Mouse (Mus musculus) telencephalon, adult 2 months (tissue): Measurements from ENCODE around the gene Ghrhr.
A peak's percentile ranks its signal among the peaks of the same experiment; 100 is the strongest.

Experiments
- DNase-seq: peaks from one replicate; pipeline ENCODE4 v3.0.0-alpha.2; 2011; ENCODE audit warnings: low read depth, low spot score

Gene Ghrhr

GRCm38 (mm10) chr6:55396176-55396575 is 20.1 kb downstream of the Ghrhr start:
- DNase-seq: peak; percentile 79

GRCm38 (mm10) chr6:55396622-55397041 is 20.5 kb downstream of the Ghrhr start:
- DNase-seq: peak; percentile 83

GRCm38 (mm10) chr6:55398869-55399628 is 23.0 kb downstream of the Ghrhr start:
- peak; percentile 82 for DNase-seq

GRCm38 (mm10) chr6:55399910-55400309 is 23.8 kb downstream of the Ghrhr start:
- DNase-seq: peak; percentile 75

- no peak for DNase-seq
These were observed 26.1 kb downstream of the Ghrhr start for GRCm38 (mm10) chr6:55402041-55402776.

GRCm38 (mm10) chr6:55403411-55404309 is 27.6 kb downstream of the Ghrhr start:
- DNase-seq: no peak

- DNase-seq: no peak
These were observed 28.4 kb downstream of the Ghrhr start for GRCm38 (mm10) chr6:55404421-55404990.

GRCm38 (mm10) chr6:55407345-55407744 is 31.2 kb downstream of the Ghrhr start:
- no peak for DNase-seq

GRCm38 (mm10) chr6:55410119-55410775 is 34.2 kb downstream of the Ghrhr start:
- DNase-seq: no peak

- DNase-seq: no peak
These were observed 34.9 kb downstream of the Ghrhr start for GRCm38 (mm10) chr6:55410977-55411376.

- peak; percentile 66 for DNase-seq
These were observed 40.1 kb downstream of the Ghrhr start for GRCm38 (mm10) chr6:55416202-55416601.

GRCm38 (mm10) chr6:55418746-55419410 is 42.8 kb downstream of the Ghrhr start:
- no peak for DNase-seq

- DNase-seq: no peak
These were observed 44.3 kb downstream of the Ghrhr start for GRCm38 (mm10) chr6:55420411-55420810.

GRCm38 (mm10) chr6:55420869-55421361 is 44.8 kb downstream of the Ghrhr start:
- DNase-seq: no peak

- no peak for DNase-seq
These were observed 56.0 kb downstream of the Ghrhr start for GRCm38 (mm10) chr6:55432121-55432520.

GRCm38 (mm10) chr6:55434360-55434759 is 58.3 kb downstream of the Ghrhr start:
- no peak for DNase-seq

- no peak for DNase-seq
These were observed 59.4 kb downstream of the Ghrhr start for GRCm38 (mm10) chr6:55435266-55436159.

GRCm38 (mm10) chr6:55437919-55438318 is 61.8 kb downstream of the Ghrhr start:
- no peak for DNase-seq
